Mouse (Mus musculus) testis, adult 2 months (tissue): ENCODE measurements around the gene Btbd18. TPM values are rescaled to one million over a fixed set of nuclear protein-coding genes. Genes with fewer than 3 reads are reported as not detected.

ENCODE experiments used
- H3K27ac ChIP-seq: fragments of 200-500 bp; 2 replicates; pipeline ENCODE4 v1.5.1; 2012; ENCODE audit warnings: low read depth, low read length; ENCODE audit not compliant: control insufficient read depth, insufficient read depth
- H3K27me3 ChIP-seq: fragments of 200-500 bp; 2 replicates; pipeline ENCODE4 v1.6.1; 2012; ENCODE audit warnings: mild to moderate bottlenecking, low read length, moderate library complexity; ENCODE audit not compliant: control insufficient read depth, insufficient read depth
- H3K36me3 ChIP-seq: fragments of 200-500 bp; 2 replicates; pipeline ENCODE4 v1.6.1; 2012; ENCODE audit warnings: mild to moderate bottlenecking, low read length; ENCODE audit not compliant: control insufficient read depth, insufficient read depth
- H3K4me1 ChIP-seq: fragments of 200-500 bp; 2 replicates; pipeline ENCODE4 v1.6.1; 2012; ENCODE audit warnings: low read length; ENCODE audit not compliant: control insufficient read depth, insufficient read depth
- H3K4me3 ChIP-seq: fragments of 200-500 bp; 2 replicates; pipeline ENCODE4 v1.5.1; 2012; ENCODE audit warnings: low read depth, mild to moderate bottlenecking, low read length, moderate library complexity, mixed read lengths; ENCODE audit not compliant: control insufficient read depth
- CTCF ChIP-seq: fragments of 200-500 bp; IDR thresholded peaks from 2 replicates; pipeline ENCODE4 v1.5.1; 2012; ENCODE audit warnings: low read depth, mild to moderate bottlenecking, inconsistent platforms, low read length, moderate library complexity; ENCODE audit not compliant: control insufficient read depth, insufficient read depth, insufficient replicate concordance
- POLR2A ChIP-seq: fragments of 200-500 bp; IDR thresholded peaks from 2 replicates; pipeline ENCODE4 v1.6.1; 2012; ENCODE audit warnings: low read depth, mild to moderate bottlenecking, inconsistent platforms, low read length, moderate library complexity; ENCODE audit not compliant: control insufficient read depth
- polyA plus RNA-seq: library from polyadenylated mRNA; depleted of rRNA; stranded (reverse); fragments of >200 nt; gene quantifications from 2 replicates; pipeline ENCODE4 v1.2.3, GENCODE M21; 2012

Btbd18 gene
- polyA plus RNA-seq, 1 experiment = 4.2 TPM

GRCm38 (mm10) chr2:84624201-84624600, 34.7 kb upstream of the Btbd18 start:
- peak overlapping the region; percentile 23 for H3K27ac ChIP-seq
- TF ChIP-seq POLR2A (no peak), CTCF (no peak)

GRCm38 (mm10) chr2:84626366-84626975, 32.4 kb upstream of the Btbd18 start:
- Histone ChIP-seq H3K27ac (peak overlapping the region; percentile 29; the same call in 1 of the 2 replicates), H3K4me3 (no peak overlapping the region), H3K27me3 (no peaks in the 10 kb centered on the region), H3K4me1 (peaks cover 3% of the 10 kb centered on the region), H3K36me3 (no peaks in the 10 kb centered on the region; the same call in 1 of the 2 replicates)
- TF ChIP-seq CTCF (no peak), POLR2A (no peak)

More at GRCm38 (mm10) chr2:84624201-84624600, 34.7 kb upstream of the Btbd18 start:
- peaks cover 3% of the 10 kb centered on the region for H3K4me1 ChIP-seq
- H3K27me3 ChIP-seq = no peaks in the 10 kb centered on the region
- H3K4me3 ChIP-seq = no peak overlapping the region
- peaks cover 2% of the 10 kb centered on the region for H3K36me3 ChIP-seq

GRCm38 (mm10) chr2:84627036-84627435, 31.8 kb upstream of the Btbd18 start:
- no peak overlapping the region for H3K4me3 ChIP-seq
- TF ChIP-seq POLR2A (no peak), CTCF (no peak)
- H3K4me1 ChIP-seq = peaks cover 3% of the 10 kb centered on the region
- H3K27ac ChIP-seq = no peak overlapping the region
- H3K36me3 ChIP-seq = no peaks in the 10 kb centered on the region; the same call in 1 of the 2 replicates
- H3K27me3 ChIP-seq = no peaks in the 10 kb centered on the region

GRCm38 (mm10) chr2:84632001-84632400, 26.9 kb upstream of the Btbd18 start:
- H3K36me3 ChIP-seq = no peaks in the 10 kb centered on the region; the same call in 1 of the 2 replicates
- TF ChIP-seq POLR2A = no peak
- no peak for TF ChIP-seq CTCF
- no peaks in the 10 kb centered on the region for H3K27me3 ChIP-seq
- no peak overlapping the region for H3K4me3 ChIP-seq
- H3K4me1 ChIP-seq = no peaks in the 10 kb centered on the region; the same call in 1 of the 2 replicates
- H3K27ac ChIP-seq = peak overlapping the region; percentile 21

- H3K27me3 ChIP-seq = no peaks in the 10 kb centered on the region
- H3K4me3 ChIP-seq = no peak overlapping the region
- TF ChIP-seq POLR2A (no peak), CTCF (no peak)
- H3K4me1 ChIP-seq = peaks cover 2% of the 10 kb centered on the region; the same call in 1 of the 2 replicates
- no peaks in the 10 kb centered on the region; the same call in 1 of the 2 replicates for H3K36me3 ChIP-seq
- peak overlapping the region; percentile 74 for H3K27ac ChIP-seq
These were observed 25.9 kb upstream of the Btbd18 start for GRCm38 (mm10) chr2:84632999-84633398.

- peaks cover 2% of the 10 kb centered on the region; the same call in 1 of the 2 replicates for H3K4me1 ChIP-seq
- H3K36me3 ChIP-seq = no peaks in the 10 kb centered on the region; the same call in 1 of the 2 replicates
- TF ChIP-seq POLR2A (no peak), CTCF (no peak)
- H3K27ac ChIP-seq = peak overlapping the region; percentile 78
- no peak overlapping the region for H3K4me3 ChIP-seq
- no peaks in the 10 kb centered on the region for H3K27me3 ChIP-seq
These were observed 24.9 kb upstream of the Btbd18 start for GRCm38 (mm10) chr2:84634006-84634405.

- no peak for TF ChIP-seq POLR2A
- TF ChIP-seq CTCF = no peak
- peaks cover 2% of the 10 kb centered on the region; the same call in 1 of the 2 replicates for H3K4me1 ChIP-seq
- H3K4me3 ChIP-seq = no peak overlapping the region
- no peaks in the 10 kb centered on the region for H3K27me3 ChIP-seq
- H3K36me3 ChIP-seq = no peaks in the 10 kb centered on the region
- H3K27ac ChIP-seq = peak overlapping the region; percentile 80
These were observed 23.9 kb upstream of the Btbd18 start for GRCm38 (mm10) chr2:84634934-84635482.
